Mouse (Mus musculus) bone marrow, adult 2 months (tissue): ENCODE data around the gene C3ar1.

Experiments
- CTCF ChIP-seq: fragments of 200-500 bp; IDR thresholded peaks from 2 replicates; pipeline ENCODE4 v1.5.1; 2011; ENCODE audit warnings: low read length, control low read depth; ENCODE audit not compliant: control insufficient read depth, insufficient read depth
- POLR2A ChIP-seq: fragments of 200-500 bp; IDR thresholded peaks from 2 replicates; pipeline ENCODE4 v1.6.1; 2011; ENCODE audit warnings: low read depth, mild to moderate bottlenecking, control low read depth, low read length, borderline replicate concordance; ENCODE audit not compliant: control insufficient read depth

GRCm38 (mm10) chr6:122813640-122814039, 42.3 kb downstream of the C3ar1 start:
- no peak for TF ChIP-seq CTCF
- TF ChIP-seq POLR2A, result no peak
